Mouse (Mus musculus) CH12.LX (cell line): ENCODE measurements at regions not wholly inside any gene's neighbourhood (a gene's known extent, or its start where the extent isn't known, plus 50 kb on each side); places are given as distances from the start of the nearest gene placed in this dataset.

Source experiments
- DNase-seq: peaks from one replicate; pipeline ENCODE4 v3.0.0-alpha.2; 2013; ENCODE audit errors: extremely low read depth
- H3K27ac ChIP-seq: 2 replicates; pipeline ENCODE4 v1.5.1; 2012; ENCODE audit warnings: low read depth, mild to moderate bottlenecking, control low read depth, moderate library complexity; ENCODE audit not compliant: insufficient read depth
- H3K27me3 ChIP-seq: replicated peaks from 2 replicates; pipeline ENCODE3; 2012; ENCODE audit warnings: inconsistent platforms
- H3K36me3 ChIP-seq, 2 experiments: replicated peaks in 1 of 2; 2 replicates each; pipeline versions ENCODE3 to v1.6.1; 2012; ENCODE audit warnings: inconsistent platforms in 1 of 2, low read length in 1 of 2, mild to moderate bottlenecking in 1 of 2, mixed read lengths in 1 of 2, moderate library complexity in 1 of 2; ENCODE audit not compliant: control insufficient read depth in 1 of 2, insufficient read depth in 1 of 2
- H3K4me1 ChIP-seq, 2 experiments: 2 replicates each; pipeline ENCODE4 v1.6.1; 2012; ENCODE audit warnings: inconsistent platforms in 1 of 2, moderate library complexity in 1 of 2; ENCODE audit not compliant: insufficient read depth in 2 of 2, control insufficient read depth in 1 of 2
- H3K4me2 ChIP-seq: 2 replicates; pipeline ENCODE4 v1.6.1; 2012; ENCODE audit warnings: low read depth, mild to moderate bottlenecking, control low read depth; ENCODE audit not compliant: poor library complexity, insufficient read depth, severe bottlenecking
- H3K4me3 ChIP-seq, 3 experiments: fragments of 150-350 bp in 1 of 3; sonication (generic) in 1 of 3; replicated peaks in 1 of 3; 2 replicates each; pipeline versions ENCODE3 to v1.5.1; 2011 to 2012; ENCODE audit warnings: low read depth in 2 of 3, low read length in 2 of 3, mild to moderate bottlenecking in 2 of 3, moderate library complexity in 2 of 3, control low read depth in 1 of 3, improper control_type of control experiment in 1 of 3, inconsistent platforms in 1 of 3, mixed read lengths in 1 of 3; ENCODE audit not compliant: poor library complexity in 1 of 3
- H3K79me2 ChIP-seq: replicated peaks from 2 replicates; pipeline ENCODE4 v1.6.1; 2012; ENCODE audit warnings: mild to moderate bottlenecking, moderate library complexity; ENCODE audit not compliant: control insufficient read depth, poor library complexity, insufficient read depth, severe bottlenecking; ENCODE audit errors: extremely low read depth
- H3K9ac ChIP-seq: 2 replicates; pipeline ENCODE4 v1.6.1; 2012; ENCODE audit warnings: low read depth, mild to moderate bottlenecking, control low read depth, moderate library complexity; ENCODE audit not compliant: insufficient read depth
- H3K9me3 ChIP-seq: replicated peaks from 2 replicates; pipeline ENCODE3; 2012; ENCODE audit warnings: low read length, inconsistent platforms, mixed read lengths
- CHD1 ChIP-seq: IDR thresholded peaks from 2 replicates; pipeline ENCODE4 v1.6.1; 2012; ENCODE audit warnings: low read depth, low read length, improper control_type of control experiment, inconsistent platforms
- CTCF ChIP-seq, 2 experiments: IDR thresholded peaks in 1 of 2; conservative IDR thresholded peaks in 1 of 2; 2 replicates each; pipeline ENCODE4 v1.5.1; 2011 to 2012; ENCODE audit warnings: low read depth in 2 of 2, low read length in 2 of 2, improper control_type of control experiment in 1 of 2, inconsistent platforms in 1 of 2, mild to moderate bottlenecking in 1 of 2, moderate library complexity in 1 of 2
- ETS1 ChIP-seq: conservative IDR thresholded peaks from 2 replicates; pipeline ENCODE4 v1.6.1; 2012; ENCODE audit warnings: low read depth, mild to moderate bottlenecking, inconsistent platforms, low read length, improper control_type of control experiment, moderate library complexity
- GABPA ChIP-seq: IDR thresholded peaks from 2 replicates; pipeline ENCODE4 v1.6.1; 2012; ENCODE audit warnings: low read depth, low read length, improper control_type of control experiment, inconsistent platforms; ENCODE audit not compliant: insufficient replicate concordance
- HCFC1 ChIP-seq: IDR thresholded peaks from 2 replicates; pipeline ENCODE4 v1.6.1; 2012; ENCODE audit warnings: low read depth, mild to moderate bottlenecking, inconsistent platforms, low read length, improper control_type of control experiment
- IRF4 ChIP-seq: IDR thresholded peaks from 2 replicates; pipeline ENCODE4 v1.6.1; 2014; ENCODE audit warnings: low read depth, mild to moderate bottlenecking, inconsistent platforms, low read length, improper control_type of control experiment
- JUN ChIP-seq: IDR thresholded peaks from 2 replicates; pipeline ENCODE4 v1.6.1; 2011; ENCODE audit warnings: low read depth, mild to moderate bottlenecking, low read length, improper control_type of control experiment, moderate library complexity; ENCODE audit not compliant: insufficient read depth
- MAFK ChIP-seq: IDR thresholded peaks from 2 replicates; pipeline ENCODE4 v1.6.1; 2011; ENCODE audit warnings: low read length, improper control_type of control experiment; ENCODE audit not compliant: insufficient replicate concordance
- MAX ChIP-seq: IDR thresholded peaks from 2 replicates; pipeline ENCODE4 v1.6.1; 2011; ENCODE audit warnings: low read length, improper control_type of control experiment
- MAZ ChIP-seq: IDR thresholded peaks from 2 replicates; pipeline ENCODE4 v1.6.1; 2012; ENCODE audit warnings: low read depth, mild to moderate bottlenecking, inconsistent platforms, low read length, improper control_type of control experiment, moderate library complexity
- MXI1 ChIP-seq: IDR thresholded peaks from 2 replicates; pipeline ENCODE4 v1.6.1; 2011; ENCODE audit warnings: mild to moderate bottlenecking, low read depth, low read length, improper control_type of control experiment
- NELFE ChIP-seq: IDR thresholded peaks from 2 replicates; pipeline ENCODE4 v1.6.1; 2011; ENCODE audit warnings: low read depth, low read length, improper control_type of control experiment
- NRF1 ChIP-seq: IDR thresholded peaks from 2 replicates; pipeline ENCODE4 v1.6.1; 2014; ENCODE audit warnings: low read depth, mild to moderate bottlenecking, inconsistent platforms, low read length, improper control_type of control experiment, moderate library complexity
- RAD21 ChIP-seq: IDR thresholded peaks from 2 replicates; pipeline ENCODE4 v1.6.1; 2011; ENCODE audit warnings: low read depth, mild to moderate bottlenecking, low read length, improper control_type of control experiment, moderate library complexity
- SIN3A ChIP-seq: IDR thresholded peaks from 2 replicates; pipeline ENCODE4 v1.6.1; 2012; ENCODE audit warnings: low read length, improper control_type of control experiment, inconsistent platforms
- SMC3 ChIP-seq: IDR thresholded peaks from 2 replicates; pipeline ENCODE4 v1.6.1; 2011; ENCODE audit warnings: low read depth, low read length, improper control_type of control experiment
- TBP ChIP-seq: conservative IDR thresholded peaks from 2 replicates; pipeline ENCODE4 v1.6.1; 2011; ENCODE audit warnings: low read depth, low read length, improper control_type of control experiment
- UBTF ChIP-seq: IDR thresholded peaks from 2 replicates; pipeline ENCODE4 v1.6.1; 2012; ENCODE audit warnings: low read depth, mild to moderate bottlenecking, inconsistent platforms, low read length, improper control_type of control experiment, moderate library complexity
- USF1 ChIP-seq: IDR thresholded peaks from 2 replicates; pipeline ENCODE4 v1.6.1; 2014; ENCODE audit warnings: low read depth, mild to moderate bottlenecking, inconsistent platforms, low read length, improper control_type of control experiment
- ZC3H11A ChIP-seq: IDR thresholded peaks from 2 replicates; pipeline ENCODE4 v1.6.1; 2012; ENCODE audit warnings: low read depth, mild to moderate bottlenecking, inconsistent platforms, low read length, improper control_type of control experiment
- ZKSCAN1 ChIP-seq: IDR thresholded peaks from 2 replicates; pipeline ENCODE4 v1.6.1; 2012; ENCODE audit warnings: low read depth, inconsistent platforms, low read length, improper control_type of control experiment, borderline replicate concordance
- ZNF384 ChIP-seq: IDR thresholded peaks from 2 replicates; pipeline ENCODE4 v1.6.1; 2012; ENCODE audit warnings: low read depth, low read length, improper control_type of control experiment, inconsistent platforms
- dilution Hi-C: fragments of 300-500 bp; cut with MboI; formaldehyde crosslinking; loops from 2 replicates; pipeline ENCODE4 v1.14.3; 2020; ENCODE audit warnings: low sequenced_read_pairs; ENCODE audit not compliant: extremely low pct_unique_long_range_greater_than_20kb, extremely low pct_ligation_motif_present
- in situ Hi-C: fragments of 300-500 bp; cut with MboI; formaldehyde crosslinking; loops from 3 replicates; pipeline ENCODE4 v1.14.3; 2019; ENCODE audit warnings: low sequenced_read_pairs, low pct_ligation_motif_present, low pct_unique_long_range_greater_than_20kb, mixed read lengths

- no peak overlapping the region for H3K4me2 ChIP-seq
- no peak overlapping the region for H3K9ac ChIP-seq
- dilution Hi-C loops (no loop called here), in situ Hi-C loops (no loop called here)
- H3K27ac ChIP-seq: no peak overlapping the region
- H3K4me3 ChIP-seq: no peak overlapping the region
- DNase-seq: no peak
- no peaks in the 10 kb centered on the region for H3K36me3 ChIP-seq
- H3K27me3 ChIP-seq: no peaks in the 10 kb centered on the region
- TF ChIP-seq JUN: no peak
- no peak for TF ChIP-seq ZNF384
- no peak for TF ChIP-seq MXI1
- no peak for TF ChIP-seq MAX
- no peak for TF ChIP-seq ZC3H11A
- TF ChIP-seq TBP: no peak
- no peak for TF ChIP-seq GABPA
- no peak for TF ChIP-seq MAFK
- no peak for TF ChIP-seq ZKSCAN1
- TF ChIP-seq CTCF (conservative IDR thresholded peaks at IDR 0.05 in 1 of 2, IDR thresholded peaks at IDR 0.05 in 1 of 2; ENCODE audit: low read depth in 2 of 2, low read length in 2 of 2): no peak
- no peak for TF ChIP-seq HCFC1
- no peak for TF ChIP-seq SIN3A
- TF ChIP-seq MAZ: no peak
- no peak for TF ChIP-seq NELFE
- no peak for TF ChIP-seq NRF1
- no peak for TF ChIP-seq UBTF
- no peaks in the 10 kb centered on the region for H3K79me2 ChIP-seq
- H3K4me1 ChIP-seq: no peaks in the 10 kb centered on the region
- no peaks in the 10 kb centered on the region for H3K9me3 ChIP-seq
These were observed 156.5 kb downstream of the Emp1 start for GRCm38 (mm10) chr6:135518710-135519437.

- Histone ChIP-seq H3K79me2 (no peaks in the 10 kb centered on the region), H3K9me3 (no peaks in the 10 kb centered on the region), H3K36me3 (no peaks in the 10 kb centered on the region), H3K27me3 (no peaks in the 10 kb centered on the region), H3K4me3 (no peak overlapping the region), H3K9ac (no peak overlapping the region), H3K4me1 (no peaks in the 10 kb centered on the region), H3K27ac (no peak overlapping the region), H3K4me2 (no peak overlapping the region)
- TF ChIP-seq CHD1 (no peak), USF1 (no peak), RAD21 (no peak), ZC3H11A (no peak), IRF4 (no peak), GABPA (no peak), NRF1 (no peak), SMC3 (no peak), ETS1 (no peak)
- DNase-seq: no peak
- in situ Hi-C loops (no loop called here), dilution Hi-C loops (no loop called here)
These were observed 157.1 kb downstream of the Emp1 start for GRCm38 (mm10) chr6:135519438-135519803.
